In genomic region chr12:26460091-26460490, GRCm38 (mm10) we compare ENCODE assay signal across 12 mouse cellular contexts. TPM values are rescaled to one million over a fixed set of nuclear protein-coding genes. Genes with fewer than 3 reads are reported as not detected.
A peak's percentile ranks its signal among the peaks of the same experiment; 100 is the strongest.
DNase-seq lines count a peak whose midpoint lies in the region; ATAC-seq and TF ChIP-seq lines count a peak whose summit lies in the region.
"Had no signal": no experiment of that assay in that cellular context is flagged by ENCODE, and none has a peak within 500 bp of the region (broad histone marks: within the 10 kb centered on the region; RNA-seq: fewer than 3 reads in every experiment).

No protein-coding gene starts in this region.

- no peaks in the 10 kb centered on the region for H3K27me3 ChIP-seq in heart, adult 2 months (ENCODE audit: control insufficient read depth, insufficient read depth, low read length)
- no peaks in the 10 kb centered on the region for H3K27me3 ChIP-seq in heart, embryonic 12.5 days (replicated peaks)
- no peaks in the 10 kb centered on the region for H3K27me3 ChIP-seq in lung, postnatal 0 days (replicated peaks; ENCODE audit: insufficient read depth, low read length)
- no peaks in the 10 kb centered on the region for H3K27me3 ChIP-seq in stomach, postnatal 0 days (ENCODE audit: control insufficient read depth, insufficient read depth, low read length)
- H3K27me3 ChIP-seq in cerebellum, adult 2 months (ENCODE audit: control insufficient read depth, insufficient read depth, low read length), result no peaks in the 10 kb centered on the region
- H3K27me3 ChIP-seq: forebrain, embryonic 12.5 days; liver, embryonic 13.5 days had no signal

- no peak for TF ChIP-seq POLR2A in heart, adult 2 months (IDR thresholded peaks at IDR 0.05; ENCODE audit: insufficient read depth, low read depth, low read length)
- no peak for TF ChIP-seq POLR2A in lung, adult 2 months (IDR thresholded peaks at IDR 0.05; ENCODE audit: borderline replicate concordance, extremely low read depth, low read depth, low read length)
- TF ChIP-seq POLR2A in cerebellum, adult 2 months (IDR thresholded peaks at IDR 0.05; ENCODE audit: borderline replicate concordance, insufficient read depth, low read length), result no peak

- no peaks in the 10 kb centered on the region for H3K79me2 ChIP-seq in heart, adult 2 months (replicated peaks; ENCODE audit: control insufficient read depth, insufficient read depth, low read length)

- intact Hi-C loops in heart, adult 2 months (cut with DNase I), result no loop called here
- intact Hi-C loops in left cerebral cortex, postnatal 4 days (cut with DNase I), result no loop called here

- H3K4me2 ChIP-seq in heart, embryonic 12.5 days, result no peak overlapping the region
- no peak overlapping the region for H3K4me2 ChIP-seq in lung, postnatal 0 days (replicated peaks; ENCODE audit: low read depth, low read length)
- no peak overlapping the region for H3K4me2 ChIP-seq in stomach, postnatal 0 days (replicated peaks; ENCODE audit: low read depth)
- H3K4me2 ChIP-seq: forebrain, embryonic 12.5 days; hindbrain, embryonic 14.5 days; liver, embryonic 13.5 days had no signal

- TF ChIP-seq EP300 in heart, adult 2 months (IDR thresholded peaks at IDR 0.05; ENCODE audit: insufficient read depth, low read depth, low read length), result 0 out of 2 replicates have a peak, but pooled peaks have one; percentile 40
- TF ChIP-seq EP300 in lung, postnatal 0 days (IDR thresholded peaks at IDR 0.05), result peak; percentile 42
- no peak for TF ChIP-seq EP300 in stomach, postnatal 0 days (optimal IDR thresholded peaks at IDR 0.05)

- TF ChIP-seq CTCF in heart, adult 2 months (IDR thresholded peaks at IDR 0.05), result no peak
- TF ChIP-seq CTCF in lung, postnatal 0 days (IDR thresholded peaks at IDR 0.05), result no peak
- no peak for TF ChIP-seq CTCF in lung, adult 2 months (IDR thresholded peaks at IDR 0.05; ENCODE audit: insufficient read depth, low read length)
- no peak for TF ChIP-seq CTCF in stomach, postnatal 0 days (IDR thresholded peaks at IDR 0.05; ENCODE audit: low read depth)
- TF ChIP-seq CTCF in cerebellum, adult 2 months (IDR thresholded peaks at IDR 0.05; ENCODE audit: borderline replicate concordance, insufficient read depth, low read depth, low read length), result no peak

- no peaks in the 10 kb centered on the region for H3K9me3 ChIP-seq in heart, embryonic 12.5 days (replicated peaks)
- no peaks in the 10 kb centered on the region for H3K9me3 ChIP-seq in lung, postnatal 0 days (ENCODE audit: low read length)
- no peaks in the 10 kb centered on the region for H3K9me3 ChIP-seq in stomach, postnatal 0 days (ENCODE audit: control insufficient read depth, low read length)
- H3K9me3 ChIP-seq: forebrain, embryonic 12.5 days; liver, embryonic 13.5 days had no signal

- H3K4me1 ChIP-seq in heart, adult 2 months (ENCODE audit: control insufficient read depth, insufficient read depth, low read length), result peaks cover 15% of the 10 kb centered on the region
- H3K4me1 ChIP-seq in heart, embryonic 12.5 days (replicated peaks), result peaks cover 9% of the 10 kb centered on the region
- peaks cover 6% of the 10 kb centered on the region for H3K4me1 ChIP-seq in lung, postnatal 0 days (ENCODE audit: insufficient read depth, low read depth, low read length)
- H3K4me1 ChIP-seq in lung, adult 2 months (ENCODE audit: control insufficient read depth, insufficient read depth, low read length), result peaks cover 10% of the 10 kb centered on the region
- peaks cover 5% of the 10 kb centered on the region for H3K4me1 ChIP-seq in stomach, postnatal 0 days (replicated peaks; ENCODE audit: control insufficient read depth, insufficient read depth)
- H3K4me1 ChIP-seq in cerebellum, adult 2 months (ENCODE audit: control insufficient read depth, insufficient read depth, low read length), result peaks cover 3% of the 10 kb centered on the region; the same call in 1 of the 2 replicates

- H3K27ac ChIP-seq in heart, adult 2 months, result peak overlapping the region; percentile 78
- no peak overlapping the region for H3K27ac ChIP-seq in heart, embryonic 12.5 days (ENCODE audit: poor library complexity, severe bottlenecking)
- H3K27ac ChIP-seq in lung, postnatal 0 days (ENCODE audit: low read length), result no peak overlapping the region
- no peak overlapping the region for H3K27ac ChIP-seq in stomach, postnatal 0 days (replicated peaks)
- no peak overlapping the region for H3K27ac ChIP-seq in cerebellum, adult 2 months (ENCODE audit: insufficient read depth, low read length)
- H3K27ac ChIP-seq: forebrain, embryonic 12.5 days; hindbrain, embryonic 14.5 days; liver, embryonic 13.5 days had no signal

- ATAC-seq in heart, embryonic 12.5 days (ENCODE audit: insufficient number of reproducible peaks, low FRiP score), result no peak
- peak; percentile 66 for ATAC-seq in lung, postnatal 0 days
- ATAC-seq in hematopoietic stem cell, adult 5-6 weeks (replicated peaks in 1 of 2; ENCODE audit: insufficient read depth in 1 of 2, low FRiP score in 2 of 2, low TSS enrichment in 1 of 2, low read depth in 1 of 2, poor library complexity in 2 of 2, severe bottlenecking in 2 of 2), result peak; percentile 65 to 78
- peak; percentile 24; the same call in 1 of the 2 replicates for ATAC-seq in stomach, postnatal 0 days (ENCODE audit: low FRiP score, low TSS enrichment)

- whole genome bisulfite sequencing in heart, adult 2 months, result 8% methylated on average over 2 of the region's 2 CpGs
- 42% methylated on average over 2 of the region's 2 CpGs for WGBS in heart, embryonic 12.5 days
- WGBS in lung, postnatal 0 days, result 16% methylated on average over 2 of the region's 2 CpGs
- WGBS in lung, adult 2 months, result 6% methylated on average over 2 of the region's 2 CpGs
- WGBS in stomach, postnatal 0 days, result 30% methylated on average over 2 of the region's 2 CpGs
- 42% methylated on average over 2 of the region's 2 CpGs for WGBS in cerebellum, adult 2 months

- peak overlapping the region; percentile 67 for H3K9ac ChIP-seq in heart, adult 2 months (ENCODE audit: low read depth, low read length)
- no peak overlapping the region for H3K9ac ChIP-seq in heart, embryonic 12.5 days
- no peak overlapping the region for H3K9ac ChIP-seq in lung, postnatal 0 days (replicated peaks; ENCODE audit: low read depth)
- H3K9ac ChIP-seq in stomach, postnatal 0 days (ENCODE audit: low read length), result no peak overlapping the region
- H3K9ac ChIP-seq: forebrain, embryonic 12.5 days; hindbrain, embryonic 14.5 days; liver, embryonic 13.5 days had no signal

- no peaks in the 10 kb centered on the region for H3K36me3 ChIP-seq in heart, adult 2 months (ENCODE audit: control insufficient read depth, insufficient read depth, low read length)
- no peaks in the 10 kb centered on the region for H3K36me3 ChIP-seq in heart, embryonic 12.5 days
- no peaks in the 10 kb centered on the region for H3K36me3 ChIP-seq in lung, postnatal 0 days (ENCODE audit: insufficient read depth, low read length)
- no peaks in the 10 kb centered on the region for H3K36me3 ChIP-seq in stomach, postnatal 0 days (ENCODE audit: control insufficient read depth, insufficient read depth, low read length)
- H3K36me3 ChIP-seq: forebrain, embryonic 12.5 days; liver, embryonic 13.5 days had no signal

- peak in 1 of 2 experiments; percentile 47 for DNase-seq in heart, adult 2 months
- DNase-seq in lung, postnatal 0 days (ENCODE audit: low spot score), result peak; percentile 73
- no peak for DNase-seq in lung, adult 2 months
- no peak for DNase-seq in stomach, postnatal 0 days (ENCODE audit: low spot score)
- no peak for DNase-seq in left cerebral cortex, postnatal 4 days
- no peak for DNase-seq in cerebellum, adult 2 months
- DNase-seq: liver, embryonic 13.5 days; right cerebral cortex, postnatal 4 days had no signal

- no peak overlapping the region for H3K4me3 ChIP-seq in heart, adult 2 months
- H3K4me3 ChIP-seq in heart, embryonic 12.5 days, result no peak overlapping the region
- no peak overlapping the region for H3K4me3 ChIP-seq in lung, postnatal 0 days (ENCODE audit: low read depth, low read length)
- H3K4me3 ChIP-seq in lung, adult 2 months (replicated peaks; ENCODE audit: extremely low read depth, low read depth, low read length), result no peak overlapping the region
- no peak overlapping the region for H3K4me3 ChIP-seq in stomach, postnatal 0 days (ENCODE audit: low read depth, low read length)
- no peak overlapping the region for H3K4me3 ChIP-seq in cerebellum, adult 2 months (replicated peaks; ENCODE audit: insufficient read depth, low read depth, low read length)
- H3K4me3 ChIP-seq: forebrain, embryonic 12.5 days; liver, embryonic 13.5 days had no signal

RNA-seq across cellular contexts. Expression of gene Rsad2, which starts 3.8 kb away (rescaled TPM):
- total RNA-seq in heart, adult 2 months (2021), result 10 to 100 TPM in 1 of 2 experiments, 1 to 10 TPM in 1; 7.4 to 14.4 TPM
- 6.9 and 8.2 TPM in 2 replicates for polyA plus RNA-seq in heart, adult 2 months (2012; rRNA removed)
- 1.2 and 1.5 TPM in 2 replicates for polyA plus RNA-seq in heart, embryonic 12.5 days (2016; fragmentation: Nextera tagmentation; extraction: Ambion mirVana)
- 11.5 and 13.3 TPM in 2 replicates for polyA plus RNA-seq in lung, postnatal 0 days (2015; fragmentation: Nextera tagmentation; extraction: Ambion mirVana)
- polyA plus RNA-seq in lung, adult 2 months (2012; rRNA removed), result 1.4 and 1.8 TPM in 2 replicates
- 8.9 and 13.1 TPM in 2 replicates for total RNA-seq in hematopoietic stem cell, adult 5-6 weeks (2017)
- 0.89 and 1.2 TPM in 2 replicates for polyA plus RNA-seq in stomach, postnatal 0 days (2015; fragmentation: Nextera tagmentation; extraction: Ambion mirVana)
- total RNA-seq in left cerebral cortex, postnatal 4 days (2021), result under 1 TPM; 0.14 to 0.26 TPM
- polyA plus RNA-seq in cerebellum, adult 2 months (2012; rRNA removed), result 0.46 and 0.70 TPM in 2 replicates

RNA-seq across cellular contexts. Expression of gene Cmpk2, which starts 8.9 kb away (rescaled TPM):
- total RNA-seq in heart, adult 2 months (2021), result 1 to 10 TPM; 4.2 to 4.5 TPM
- 3.8 and 6.6 TPM in 2 replicates for polyA plus RNA-seq in heart, adult 2 months (2012; rRNA removed)
- 5.3 and 6.4 TPM in 2 replicates for polyA plus RNA-seq in heart, embryonic 12.5 days (2016; fragmentation: Nextera tagmentation; extraction: Ambion mirVana)
- polyA plus RNA-seq in lung, postnatal 0 days (2015; fragmentation: Nextera tagmentation; extraction: Ambion mirVana), result 9.8 and 9.9 TPM in 2 replicates
- 9.8 and 10.7 TPM in 2 replicates for polyA plus RNA-seq in lung, adult 2 months (2012; rRNA removed)
- 15.5 and 20.9 TPM in 2 replicates for total RNA-seq in hematopoietic stem cell, adult 5-6 weeks (2017)
- polyA plus RNA-seq in stomach, postnatal 0 days (2015; fragmentation: Nextera tagmentation; extraction: Ambion mirVana), result 2.9 and 4.3 TPM in 2 replicates
- total RNA-seq in left cerebral cortex, postnatal 4 days (2021), result 10 to 100 TPM; 16.8 to 18.1 TPM
- polyA plus RNA-seq in cerebellum, adult 2 months (2012; rRNA removed), result 13.2 and 14.0 TPM in 2 replicates

RNA-seq across cellular contexts. Expression of gene Rnf144a, which starts 45.0 kb away (rescaled TPM):
- 10 to 100 TPM; 12.7 to 13.4 TPM for total RNA-seq in heart, adult 2 months (2021)
- polyA plus RNA-seq in heart, adult 2 months (2012; rRNA removed), result 11.5 and 17.2 TPM in 2 replicates
- polyA plus RNA-seq in heart, embryonic 12.5 days (2016; fragmentation: Nextera tagmentation; extraction: Ambion mirVana), result 10.0 and 11.3 TPM in 2 replicates
- 69.6 and 73.7 TPM in 2 replicates for polyA plus RNA-seq in lung, postnatal 0 days (2015; fragmentation: Nextera tagmentation; extraction: Ambion mirVana)
- 76.2 and 128 TPM in 2 replicates for polyA plus RNA-seq in lung, adult 2 months (2012; rRNA removed)
- 64.3 and 68.8 TPM in 2 replicates for total RNA-seq in hematopoietic stem cell, adult 5-6 weeks (2017)
- polyA plus RNA-seq in stomach, postnatal 0 days (2015; fragmentation: Nextera tagmentation; extraction: Ambion mirVana), result 5.0 and 5.9 TPM in 2 replicates
- total RNA-seq in left cerebral cortex, postnatal 4 days (2021), result 10 to 100 TPM; 41.8 to 45.4 TPM
- 13.8 and 16.4 TPM in 2 replicates for polyA plus RNA-seq in cerebellum, adult 2 months (2012; rRNA removed)
